Mouse (Mus musculus) embryonic facial prominence, embryonic 14.5 days (tissue): Measurements from ENCODE around the gene Atg4c. TPM values are rescaled to one million over a fixed set of nuclear protein-coding genes. Genes with fewer than 3 reads are reported as not detected.
A peak's percentile ranks its signal among the peaks of the same experiment; 100 is the strongest.

Experiments
- ATAC-seq: fragments of 200-750 bp; cut with Nextera tagmentation; 2 replicates; pipeline ENCODE4 v1.8.0; 2017; ENCODE audit warnings: low read depth, moderate number of reproducible peaks, moderate TSS enrichment
- DNase-seq: peaks from one replicate; pipeline ENCODE4 v3.0.0-alpha.2; 2015; ENCODE audit warnings: low spot score
- H3K27ac ChIP-seq: fragments of 300-500 bp; sonication (generic); replicated peaks from 2 replicates; pipeline ENCODE4 v1.5.1; 2014; ENCODE audit warnings: low read depth, mild to moderate bottlenecking, low read length, moderate library complexity
- H3K27me3 ChIP-seq: fragments of 300-500 bp; sonication (generic); replicated peaks from 2 replicates; pipeline ENCODE4 v1.6.1; 2014; ENCODE audit warnings: low read length; ENCODE audit not compliant: control insufficient read depth, insufficient read depth
- H3K36me3 ChIP-seq: fragments of 300-500 bp; sonication (generic); 2 replicates; pipeline ENCODE4 v1.6.1; 2014; ENCODE audit warnings: low read length, mixed read lengths; ENCODE audit not compliant: control insufficient read depth, insufficient read depth
- H3K4me1 ChIP-seq: fragments of 300-500 bp; sonication (generic); 2 replicates; pipeline ENCODE4 v1.6.1; 2014; ENCODE audit warnings: antibody characterized with exemption, low read length; ENCODE audit not compliant: control insufficient read depth, insufficient read depth
- H3K4me2 ChIP-seq: fragments of 300-500 bp; sonication (generic); 2 replicates; pipeline ENCODE4 v1.6.1; 2014; ENCODE audit warnings: low read depth, mild to moderate bottlenecking, low read length, moderate library complexity, mixed read lengths
- H3K4me3 ChIP-seq: fragments of 300-500 bp; sonication (generic); 2 replicates; pipeline ENCODE4 v1.5.1; 2014; ENCODE audit warnings: low read depth, mild to moderate bottlenecking, low read length
- H3K9ac ChIP-seq: fragments of 300-500 bp; sonication (generic); 2 replicates; pipeline ENCODE4 v1.6.1; 2014; ENCODE audit warnings: low read depth, mild to moderate bottlenecking, low read length, moderate library complexity, mixed read lengths
- H3K9me3 ChIP-seq: fragments of 300-500 bp; sonication (generic); 2 replicates; pipeline ENCODE4 v1.6.1; 2016; ENCODE audit warnings: low read length; ENCODE audit not compliant: control insufficient read depth
- WGBS: fragments of 180-500 bp; shearing (Covaris S2); extraction: QIAGEN DNeasy Blood & Tissue Kit; methylation state at CpG from one replicate; pipeline ENCODE4 v1.1.7; 2014; 5-methylcytosine and 5-hydroxymethylcytosine counted together
- polyA plus RNA-seq: library from polyadenylated mRNA; unstranded; fragments of >200 nt; fragmentation: Nextera tagmentation; extraction: Ambion mirVana; gene quantifications from 2 replicates; pipeline ENCODE4 v1.2.1, GENCODE M21; 2014

The Atg4c gene
- polyA plus RNA-seq, 1 experiment from 2014 or later = 15.0 TPM

DNA sequence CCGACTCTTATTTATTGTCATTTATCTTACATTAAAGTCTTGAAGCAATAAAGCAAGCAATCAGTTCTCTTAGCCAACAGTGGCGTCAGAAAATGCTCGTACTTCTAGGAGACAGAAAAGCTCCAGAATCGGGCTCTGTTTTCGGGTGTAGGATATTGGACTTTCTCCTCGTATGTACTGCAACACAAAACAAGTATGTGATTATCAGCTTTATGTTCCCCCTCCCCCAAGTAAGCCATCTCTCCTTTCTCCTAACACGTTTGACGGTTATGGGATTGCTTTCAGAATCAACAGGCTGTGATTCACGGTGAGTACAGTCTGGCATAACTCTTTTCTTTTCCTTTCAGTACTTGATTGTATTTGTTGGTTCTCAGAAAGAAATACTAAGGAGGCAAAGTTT, 30.7 kb upstream of the Atg4c start:
- peaks cover 16% of the 10 kb centered on the region for H3K4me1 ChIP-seq
- no peak overlapping the region for H3K9ac ChIP-seq
- no peaks in the 10 kb centered on the region for H3K36me3 ChIP-seq
- ATAC-seq (no peak), DNase-seq (no peak)
- no peak overlapping the region for H3K4me3 ChIP-seq
- H3K9me3 ChIP-seq = no peaks in the 10 kb centered on the region
- no peak overlapping the region for H3K27ac ChIP-seq
- peak overlapping the region; percentile 10; the same call in 1 of the 2 replicates for H3K4me2 ChIP-seq
- no peaks in the 10 kb centered on the region for H3K27me3 ChIP-seq
- WGBS = 40% methylated on average over 9 of the region's 9 CpGs

DNA sequence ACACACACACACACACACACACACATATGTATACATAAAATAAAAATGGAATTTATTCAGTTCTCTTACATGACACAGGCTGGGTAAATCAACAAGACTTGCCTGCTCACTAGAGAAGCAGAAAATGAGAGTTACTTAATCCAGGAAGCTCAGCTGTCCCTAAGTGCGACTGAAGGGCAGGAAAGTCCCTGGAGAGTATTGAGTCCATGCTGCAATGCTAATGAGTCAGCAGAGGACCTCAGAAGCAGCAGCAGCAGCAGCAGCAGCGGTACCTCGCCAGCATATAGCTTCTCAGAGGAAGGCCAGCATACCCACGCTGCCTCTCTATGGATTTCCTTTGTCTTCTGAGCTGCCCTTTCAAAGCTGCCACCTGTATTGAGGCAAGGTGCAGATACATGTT, 30.2 kb upstream of the Atg4c start:
- Histone ChIP-seq H3K4me1 (peaks cover 16% of the 10 kb centered on the region), H3K4me3 (no peak overlapping the region), H3K27me3 (no peaks in the 10 kb centered on the region), H3K36me3 (no peaks in the 10 kb centered on the region), H3K9ac (no peak overlapping the region), H3K4me2 (no peak overlapping the region), H3K27ac (no peak overlapping the region), H3K9me3 (no peaks in the 10 kb centered on the region)
- peak; percentile 70 for DNase-seq
- WGBS = 22% methylated on average over 4 of the region's 4 CpGs
- peak; percentile 41; the same call in 1 of the 2 replicates for ATAC-seq

DNA sequence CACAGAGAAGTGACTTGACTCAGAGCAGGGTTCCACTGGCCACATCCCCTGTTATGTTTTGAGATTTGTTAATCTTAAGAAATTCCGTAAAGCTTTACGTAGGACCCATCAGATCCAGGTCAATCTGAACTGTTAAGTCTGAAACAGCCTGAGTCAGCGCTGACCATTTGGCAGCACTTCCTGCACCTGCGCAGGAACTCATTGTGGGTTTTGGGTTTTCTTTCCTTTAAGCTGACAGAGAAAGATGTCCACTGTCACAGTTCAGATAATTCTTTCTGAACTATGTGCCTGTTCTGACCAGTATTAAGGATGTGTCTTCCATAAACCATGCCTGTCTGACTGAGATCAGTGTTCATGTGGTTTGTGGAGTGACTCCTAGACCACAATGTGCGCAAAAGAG, 24.9 kb upstream of the Atg4c start:
- no peaks in the 10 kb centered on the region for H3K9me3 ChIP-seq
- no peaks in the 10 kb centered on the region for H3K36me3 ChIP-seq
- no peak for ATAC-seq
- no peaks in the 10 kb centered on the region for H3K27me3 ChIP-seq
- no peak overlapping the region for H3K9ac ChIP-seq
- H3K4me3 ChIP-seq = no peak overlapping the region
- H3K27ac ChIP-seq = no peak overlapping the region
- H3K4me2 ChIP-seq = no peak overlapping the region
- H3K4me1 ChIP-seq = peaks cover 3% of the 10 kb centered on the region; the same call in 1 of the 2 replicates
- 93% methylated on average over 5 of the region's 5 CpGs for WGBS
- no peak for DNase-seq

DNA sequence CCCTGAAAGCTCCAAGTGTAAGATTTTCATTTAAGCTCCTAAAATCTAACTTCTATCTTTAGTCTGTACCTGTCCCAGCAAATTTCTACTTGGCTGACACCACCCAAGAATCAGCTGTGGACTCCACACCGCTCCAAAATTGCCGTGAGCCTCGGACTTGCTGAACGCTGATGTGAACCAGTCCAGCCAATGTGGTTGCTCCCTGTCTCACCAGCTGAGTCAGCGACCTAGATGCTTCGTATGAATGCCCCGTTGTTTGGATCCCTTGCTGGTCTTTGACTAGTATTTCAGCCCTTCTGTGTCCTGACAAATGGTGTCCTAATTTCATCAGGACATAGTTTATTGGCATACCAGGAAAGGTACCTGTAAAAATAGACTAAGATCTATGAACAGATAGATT, 19.5 kb upstream of the Atg4c start:
- H3K27ac ChIP-seq = no peak overlapping the region
- H3K9ac ChIP-seq = no peak overlapping the region
- H3K27me3 ChIP-seq = no peaks in the 10 kb centered on the region
- H3K4me1 ChIP-seq = no peaks in the 10 kb centered on the region
- no peak overlapping the region for H3K4me2 ChIP-seq
- 76% methylated on average over 7 of the region's 7 CpGs for WGBS
- no peak for ATAC-seq
- H3K36me3 ChIP-seq = no peaks in the 10 kb centered on the region
- no peak overlapping the region for H3K4me3 ChIP-seq
- H3K9me3 ChIP-seq = no peaks in the 10 kb centered on the region
- no peak for DNase-seq

DNA sequence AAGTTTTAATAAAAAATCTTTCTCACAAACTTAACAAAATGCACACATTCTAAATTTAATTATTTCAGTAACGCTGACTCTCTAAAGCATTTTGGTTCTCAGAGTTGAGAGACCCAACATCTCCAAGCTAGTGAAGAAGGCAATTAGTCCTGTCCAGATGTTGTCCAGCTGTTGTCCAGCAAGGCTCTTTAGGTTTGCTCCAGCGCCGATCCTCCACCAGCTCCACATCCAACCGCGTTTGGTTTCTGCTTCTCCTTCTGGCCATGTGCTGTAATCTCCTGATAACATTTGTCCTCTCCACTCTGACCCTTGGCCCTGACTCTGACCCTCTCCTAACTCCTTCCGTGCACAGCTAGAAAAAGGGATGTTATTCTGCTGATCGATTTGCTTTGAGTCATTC, 16.9 kb upstream of the Atg4c start:
- Histone ChIP-seq H3K36me3 (no peaks in the 10 kb centered on the region), H3K9me3 (no peaks in the 10 kb centered on the region), H3K4me2 (no peak overlapping the region), H3K27me3 (no peaks in the 10 kb centered on the region), H3K27ac (no peak overlapping the region), H3K9ac (no peak overlapping the region), H3K4me3 (no peak overlapping the region), H3K4me1 (no peaks in the 10 kb centered on the region; the same call in 1 of the 2 replicates)
- DNase-seq (no peak), ATAC-seq (no peak)
- WGBS = 47% methylated on average over 7 of the region's 7 CpGs

DNA sequence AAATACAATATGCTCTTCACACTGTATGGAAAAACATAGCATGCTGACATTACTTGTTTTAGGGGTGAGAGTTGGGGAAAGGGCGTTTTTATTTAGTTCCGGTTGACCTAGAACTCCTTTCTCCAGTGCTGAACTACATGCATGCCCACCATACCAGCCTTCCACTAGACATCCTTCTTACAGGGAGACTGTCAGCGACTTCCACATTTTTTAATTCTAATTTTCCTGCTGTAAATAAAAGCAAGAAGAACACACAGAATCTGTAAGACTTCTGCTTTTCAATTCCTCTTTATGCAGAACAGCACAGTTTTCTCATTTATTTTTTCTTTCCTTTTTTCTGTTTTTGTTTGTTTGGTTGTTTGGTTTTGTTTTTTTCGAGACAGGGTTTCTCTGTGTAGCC, 16.5 kb upstream of the Atg4c start:
- Histone ChIP-seq H3K27ac (no peak overlapping the region), H3K4me2 (no peak overlapping the region), H3K4me1 (no peaks in the 10 kb centered on the region; the same call in 1 of the 2 replicates), H3K27me3 (no peaks in the 10 kb centered on the region), H3K4me3 (no peak overlapping the region), H3K36me3 (no peaks in the 10 kb centered on the region), H3K9me3 (no peaks in the 10 kb centered on the region), H3K9ac (no peak overlapping the region)
- WGBS = 78% methylated on average over 4 of the region's 4 CpGs
- no peak for DNase-seq
- no peak for ATAC-seq

DNA sequence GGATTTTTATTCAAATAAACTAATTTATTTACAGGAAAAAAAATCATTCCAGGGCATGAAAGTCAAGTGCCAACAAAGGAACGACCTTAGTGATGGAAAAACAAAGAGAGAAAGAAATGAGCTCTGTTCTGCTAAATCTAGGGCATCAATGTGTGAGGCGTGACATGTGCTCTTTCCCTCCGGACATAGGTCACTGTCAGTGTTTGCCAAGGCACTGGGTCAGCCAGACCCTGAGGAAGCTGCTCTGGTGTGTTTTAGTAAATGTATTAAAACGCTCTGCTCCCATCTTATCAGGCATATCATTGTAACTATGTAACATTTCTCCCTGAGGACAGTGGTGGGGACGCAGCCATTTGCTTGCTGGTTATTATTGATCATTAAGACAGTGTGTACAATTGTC, 14.9 kb upstream of the Atg4c start:
- no peak overlapping the region for H3K9ac ChIP-seq
- H3K36me3 ChIP-seq = no peaks in the 10 kb centered on the region
- DNase-seq (no peak), ATAC-seq (no peak)
- H3K27me3 ChIP-seq = no peaks in the 10 kb centered on the region
- H3K9me3 ChIP-seq = no peaks in the 10 kb centered on the region
- no peak overlapping the region for H3K27ac ChIP-seq
- 76% methylated on average over 5 of the region's 5 CpGs for WGBS
- no peaks in the 10 kb centered on the region; the same call in 1 of the 2 replicates for H3K4me1 ChIP-seq
- no peak overlapping the region for H3K4me3 ChIP-seq
- no peak overlapping the region for H3K4me2 ChIP-seq

DNA sequence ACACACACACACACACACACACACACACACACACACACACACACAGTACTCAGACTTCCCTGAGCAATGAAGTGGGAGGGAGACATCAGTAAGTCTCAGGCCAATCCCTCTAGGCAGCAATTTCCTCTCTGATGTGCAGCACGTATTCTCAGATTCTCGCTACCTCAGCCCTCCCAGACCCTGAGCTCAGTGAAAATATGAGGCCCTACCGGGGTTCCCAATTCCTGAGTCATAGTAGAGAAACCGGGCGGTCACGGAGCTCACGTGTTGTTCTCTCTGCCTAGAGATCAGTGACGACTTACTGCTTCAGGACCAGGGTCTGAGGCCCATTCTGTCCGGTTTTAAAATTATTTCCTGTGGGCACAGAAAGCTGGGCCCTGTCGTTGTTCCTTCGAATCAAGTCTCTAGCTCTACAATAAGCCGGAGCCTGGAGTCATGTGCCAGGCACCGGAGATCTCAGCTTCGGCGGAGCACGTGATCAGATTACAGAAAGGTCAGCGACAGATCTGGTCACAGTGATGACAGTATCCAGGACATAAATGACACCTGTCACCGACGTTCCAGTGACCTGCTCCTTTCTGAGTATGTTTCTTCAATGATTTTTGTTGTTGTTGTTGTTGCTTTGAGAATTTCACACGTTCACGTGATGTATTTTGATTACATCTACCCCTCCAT, 14.2 kb upstream of the Atg4c start:
- WGBS = 38% methylated on average over 21 of the region's 21 CpGs
- H3K4me1 ChIP-seq = no peaks in the 10 kb centered on the region; the same call in 1 of the 2 replicates
- H3K27ac ChIP-seq = no peak overlapping the region
- DNase-seq = peak; percentile 68
- no peak overlapping the region for H3K4me3 ChIP-seq
- no peak overlapping the region for H3K9ac ChIP-seq
- no peaks in the 10 kb centered on the region for H3K27me3 ChIP-seq
- peak overlapping the region; percentile 32; the same call in 1 of the 2 replicates for H3K4me2 ChIP-seq
- no peaks in the 10 kb centered on the region for H3K9me3 ChIP-seq
- H3K36me3 ChIP-seq = no peaks in the 10 kb centered on the region
- ATAC-seq = peak; percentile 72

DNA sequence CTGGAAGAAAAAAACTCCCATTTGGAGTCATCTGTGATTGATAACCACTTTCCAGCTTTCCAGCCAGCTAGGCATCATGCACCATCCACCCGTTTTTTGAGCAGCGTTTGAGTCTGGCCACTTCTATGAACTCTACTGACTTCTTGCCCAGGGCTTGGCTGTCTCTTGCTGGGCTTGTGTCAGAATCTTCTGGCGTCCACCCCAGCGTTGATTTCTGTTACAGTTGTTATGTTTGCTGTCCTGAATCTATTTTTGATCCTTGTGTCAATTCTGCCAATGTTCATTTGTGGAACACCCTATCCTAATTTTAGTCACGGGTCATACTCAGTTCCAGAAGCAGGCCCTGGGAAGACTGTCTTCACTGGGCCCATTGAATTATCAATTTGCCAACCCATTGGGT, 12.8 kb upstream of the Atg4c start:
- WGBS = 67% methylated on average over 5 of the region's 5 CpGs
- Histone ChIP-seq H3K27me3 (no peaks in the 10 kb centered on the region), H3K27ac (no peak overlapping the region)

More for the DNA sequence above, 12.8 kb upstream of the Atg4c start:
- Histone ChIP-seq H3K4me1 (no peaks in the 10 kb centered on the region; the same call in 1 of the 2 replicates), H3K4me2 (no peak overlapping the region), H3K36me3 (no peaks in the 10 kb centered on the region), H3K9ac (no peak overlapping the region), H3K9me3 (no peaks in the 10 kb centered on the region), H3K4me3 (no peak overlapping the region)
- DNase-seq (no peak), ATAC-seq (no peak)
